Mouse (Mus musculus) c-Kit-positive CD71-positive TER-119-positive erythroid progenitor cells, embryonic 14.5 days (primary cell): ENCODE measurements at regions not wholly inside any gene's neighbourhood (a gene's known extent, or its start where the extent isn't known, plus 50 kb on each side); places are given as distances from the start of the nearest gene placed in this dataset.
"Not testable (repeated sequence)": the region's sequence is repeated elsewhere in the genome, so short reads cannot be mapped to it uniquely, and the experiment has no call there.

Experiments
- DNase-seq: peaks from one replicate; pipeline ENCODE4 v3.0.0-alpha.2; 2013; ENCODE audit warnings: low spot score

DNA sequence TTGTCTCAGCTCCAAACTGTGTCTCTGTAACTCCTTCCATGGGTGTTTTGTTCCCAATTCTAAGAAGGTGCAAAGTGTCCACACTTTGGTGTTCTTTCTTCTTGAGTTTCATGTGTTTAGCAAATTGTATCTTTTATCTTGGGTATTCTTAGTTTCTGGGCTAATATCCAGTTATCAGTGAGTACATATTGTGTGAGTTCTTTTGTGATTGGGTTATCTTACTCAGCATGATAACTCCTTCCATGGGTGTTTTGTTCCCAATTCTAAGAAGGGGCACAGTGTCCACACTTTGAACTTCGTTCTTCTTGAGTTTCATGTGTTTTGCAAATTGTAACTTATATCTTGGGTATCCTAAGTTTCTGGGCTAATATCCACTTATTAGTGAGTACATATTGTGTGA lies 635.6 kb upstream of the Amot start:
- DNase-seq, result not testable (repeated sequence)

DNA sequence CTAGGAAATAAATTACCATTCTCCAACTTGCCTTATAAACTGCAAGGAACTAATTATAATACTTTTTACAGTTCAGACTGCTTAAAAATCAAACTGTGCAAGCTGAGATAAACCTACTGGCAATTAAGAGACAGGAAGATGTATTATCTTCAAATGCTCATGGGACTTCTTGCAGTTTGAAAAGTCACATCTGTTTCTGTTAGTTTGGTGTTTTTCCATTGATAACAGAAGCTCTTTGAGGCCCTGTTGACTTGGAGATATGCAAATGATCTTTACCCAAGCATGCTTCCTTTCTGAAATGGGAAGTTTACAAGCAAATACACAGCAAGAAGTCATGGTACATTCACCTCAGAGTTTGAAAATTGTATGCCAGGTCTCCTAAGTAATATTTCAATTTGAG lies 605.7 kb upstream of the Amot start:
- peak; percentile 2 for DNase-seq

DNA sequence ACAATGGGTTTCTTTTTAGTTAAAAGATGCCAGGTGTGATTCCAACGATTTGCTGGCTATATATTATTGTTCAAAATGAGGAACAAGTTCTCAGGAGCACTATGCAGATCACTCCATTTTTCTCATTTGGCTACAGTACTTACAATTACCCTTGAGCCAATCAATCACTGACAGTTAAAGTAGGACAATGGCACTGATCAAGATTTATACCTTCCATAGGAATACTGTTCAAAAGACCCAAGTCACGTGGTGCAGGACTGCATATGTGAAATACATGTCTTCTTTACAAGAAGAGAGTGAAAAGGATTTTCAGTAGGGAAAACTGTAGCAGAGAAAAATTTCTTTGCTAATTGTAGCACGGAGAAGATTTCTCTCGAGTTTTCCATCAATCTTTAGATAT lies 604.9 kb upstream of the Amot start:
- no peak for DNase-seq
